Mouse (Mus musculus): Measurements from ENCODE around the gene Thbs2.

GRCm38 (mm10) chr17:14735493-14736004 is 41.5 kb upstream of the Thbs2 start:
- TF ChIP-seq ZC3H11A (IDR thresholded peaks at IDR 0.05; ENCODE audit: borderline replicate concordance, low read depth, low read length) = no peak
- TF ChIP-seq ZNF384 (IDR thresholded peaks at IDR 0.05; ENCODE audit: low read depth, low read length) = no peak
